Mouse (Mus musculus) gastrocnemius, adult 18-20 months (tissue): ENCODE data around the gene Tjp1. TPM values are rescaled to one million over a fixed set of nuclear protein-coding genes. Genes with fewer than 3 reads are reported as not detected.

Experiments
- total RNA-seq, 2 experiments: library from RNA; stranded (reverse); gene quantifications; 2 replicates each; pipeline ENCODE4 v1.2.3; 2021

The Tjp1 gene
- total RNA-seq, 2 experiments from 2014 or later, result 14.9 to 16.6 TPM

Other genes starting within 250 kb of the Tjp1 start
- gene Tarsl2, start 117.1 kb upstream of the Tjp1 start, total RNA-seq, result 10 to 100 TPM; 60.7 to 62.2 TPM
- gene Tm2d3, start 163.4 kb upstream of the Tjp1 start, total RNA-seq, result 10 to 100 TPM in 1 of 2 experiments, 1 to 10 TPM in 1; 9.7 to 13.5 TPM